Mouse (Mus musculus) hindbrain, embryonic 14.5 days (tissue): ENCODE results near the gene Ate1. TPM values are rescaled to one million over a fixed set of nuclear protein-coding genes. Genes with fewer than 3 reads are reported as not detected.
A peak's percentile ranks its signal among the peaks of the same experiment; 100 is the strongest.
"Not testable (repeated sequence)": the region's sequence is repeated elsewhere in the genome, so short reads cannot be mapped to it uniquely, and the experiment has no call there.

Source experiments
- ATAC-seq: fragments of 200-750 bp; cut with Nextera tagmentation; 2 replicates; pipeline ENCODE4 v1.8.0; 2017; ENCODE audit warnings: moderate number of reproducible peaks, mild to moderate bottlenecking, moderate TSS enrichment, moderate library complexity; ENCODE audit not compliant: low FRiP score
- DNase-seq: peaks from one replicate; pipeline ENCODE4 v3.0.0-alpha.2; 2015; ENCODE audit warnings: low spot score
- H3K27ac ChIP-seq: fragments of 300-500 bp; sonication (generic); 2 replicates; pipeline ENCODE4 v1.5.1; 2014; ENCODE audit warnings: mild to moderate bottlenecking, moderate library complexity
- H3K27me3 ChIP-seq: fragments of 300-500 bp; sonication (generic); 2 replicates; pipeline ENCODE4 v1.6.1; 2014; ENCODE audit warnings: mild to moderate bottlenecking, low read length, mixed read lengths; ENCODE audit not compliant: control insufficient read depth, insufficient read depth
- H3K36me3 ChIP-seq: fragments of 300-500 bp; sonication (generic); replicated peaks from 2 replicates; pipeline ENCODE4 v1.6.1; 2014; ENCODE audit not compliant: control insufficient read depth, insufficient read depth
- H3K4me1 ChIP-seq: fragments of 300-500 bp; sonication (generic); replicated peaks from 2 replicates; pipeline ENCODE4 v1.6.1; 2014; ENCODE audit warnings: antibody characterized with exemption, low read length, mixed read lengths; ENCODE audit not compliant: control insufficient read depth, insufficient read depth
- H3K4me2 ChIP-seq: fragments of 300-500 bp; sonication (generic); replicated peaks from 2 replicates; pipeline ENCODE4 v1.6.1; 2014; ENCODE audit warnings: mild to moderate bottlenecking, moderate library complexity
- H3K4me3 ChIP-seq: fragments of 300-500 bp; sonication (generic); replicated peaks from 2 replicates; pipeline ENCODE4 v1.5.1; 2014; ENCODE audit warnings: mild to moderate bottlenecking, low read length
- H3K9ac ChIP-seq: fragments of 300-500 bp; sonication (generic); 2 replicates; pipeline ENCODE4 v1.6.1; 2014
- H3K9me3 ChIP-seq: fragments of 300-500 bp; sonication (generic); 2 replicates; pipeline ENCODE4 v1.6.1; 2016; ENCODE audit warnings: low read length; ENCODE audit not compliant: control insufficient read depth
- WGBS: fragments of 180-500 bp; shearing (Covaris S2); extraction: QIAGEN DNeasy Blood & Tissue Kit; methylation state at CpG from one replicate; pipeline ENCODE4 v1.1.7; 2014; 5-methylcytosine and 5-hydroxymethylcytosine counted together
- polyA plus RNA-seq: library from polyadenylated mRNA; unstranded; fragments of >200 nt; fragmentation: Nextera tagmentation; extraction: Ambion mirVana; gene quantifications from 2 replicates; pipeline ENCODE4 v1.2.1, GENCODE M21; 2014

Ate1 gene
- polyA plus RNA-seq, 1 experiment from 2014 or later = 104 TPM

DNA sequence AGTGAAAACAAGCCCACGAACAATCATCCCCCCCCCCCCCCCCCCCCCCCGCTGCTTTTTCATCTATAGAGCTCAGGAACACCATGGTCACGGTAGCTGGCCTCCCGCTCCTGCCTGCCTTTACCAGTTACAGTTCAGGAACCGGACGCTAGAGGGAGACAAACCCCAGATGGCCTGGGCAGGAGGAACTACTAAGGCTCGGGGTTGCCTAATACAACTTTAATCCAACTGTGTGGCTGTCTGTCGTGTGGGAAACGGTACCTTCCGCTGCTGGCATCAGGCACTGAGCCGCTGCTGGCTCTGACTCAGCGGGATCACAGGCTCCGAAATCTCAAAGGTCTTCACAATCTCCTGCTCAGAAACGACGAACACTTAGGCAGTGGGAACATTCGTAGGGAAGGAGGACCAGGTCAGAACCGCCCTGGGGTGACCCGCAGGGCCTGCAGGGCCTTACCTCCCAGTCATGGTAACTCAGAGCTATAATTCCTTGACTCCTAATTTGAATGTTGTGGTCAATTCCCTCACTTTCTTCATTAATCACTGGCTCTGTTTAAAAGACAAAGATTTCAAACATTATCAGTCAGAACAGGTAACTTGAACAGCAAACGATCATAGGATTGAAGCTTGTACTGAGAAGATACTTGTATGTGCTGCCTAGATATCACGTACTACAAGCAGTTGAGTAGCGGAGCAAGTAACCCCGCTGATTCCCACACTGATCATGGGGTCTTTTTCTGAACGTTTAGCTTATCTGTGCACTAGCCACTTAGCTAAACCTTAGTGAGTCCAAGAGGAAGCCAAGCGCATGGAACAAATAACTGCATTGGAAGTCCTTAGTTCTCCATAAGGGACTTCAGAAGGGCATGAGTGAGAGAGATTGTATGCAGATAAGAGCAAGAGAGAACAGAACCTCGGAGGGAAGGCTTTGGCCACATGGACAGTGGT lies 13.4 kb upstream of the Ate1 start:
- Histone ChIP-seq H3K4me3 (no peak overlapping the region), H3K9me3 (no peaks in the 10 kb centered on the region), H3K9ac (no peak overlapping the region), H3K4me1 (no peaks in the 10 kb centered on the region), H3K4me2 (no peak overlapping the region), H3K36me3 (peaks cover 70% of the 10 kb centered on the region), H3K27me3 (no peaks in the 10 kb centered on the region), H3K27ac (no peak overlapping the region)
- DNase-seq (peak; percentile 91), ATAC-seq (peak; percentile 40; the same call in 1 of the 2 replicates)
- whole genome bisulfite sequencing = 47% methylated on average over 25 of the region's 25 CpGs

DNA sequence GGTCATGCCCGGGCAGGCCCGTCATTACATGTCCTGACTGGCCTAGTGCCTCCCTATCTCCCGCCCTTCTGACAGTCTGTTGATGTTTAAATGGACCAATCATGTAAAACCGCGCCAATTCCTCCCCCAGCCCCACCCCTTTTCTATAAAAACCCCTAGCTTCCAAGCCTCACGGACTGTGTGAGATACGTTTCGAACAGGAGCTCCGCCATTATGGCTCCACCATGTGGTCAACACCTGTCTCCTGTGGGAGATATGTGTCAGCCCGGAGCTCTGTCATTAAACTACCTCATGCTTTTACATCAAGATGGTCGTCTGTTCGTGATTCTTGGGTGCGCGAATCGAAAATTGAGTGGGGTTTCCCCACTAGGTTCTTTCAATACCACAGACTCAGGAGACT lies 11.0 kb upstream of the Ate1 start:
- H3K9me3 ChIP-seq, H3K4me3 ChIP-seq, H3K4me2 ChIP-seq, H3K4me1 ChIP-seq, H3K27ac ChIP-seq, ATAC-seq, H3K27me3 ChIP-seq, H3K9ac ChIP-seq, DNase-seq: not testable (repeated sequence)
- 96% methylated on average over 14 of the region's 15 CpGs for WGBS
- H3K36me3 ChIP-seq = peaks cover 46% of the 10 kb centered on the region

DNA sequence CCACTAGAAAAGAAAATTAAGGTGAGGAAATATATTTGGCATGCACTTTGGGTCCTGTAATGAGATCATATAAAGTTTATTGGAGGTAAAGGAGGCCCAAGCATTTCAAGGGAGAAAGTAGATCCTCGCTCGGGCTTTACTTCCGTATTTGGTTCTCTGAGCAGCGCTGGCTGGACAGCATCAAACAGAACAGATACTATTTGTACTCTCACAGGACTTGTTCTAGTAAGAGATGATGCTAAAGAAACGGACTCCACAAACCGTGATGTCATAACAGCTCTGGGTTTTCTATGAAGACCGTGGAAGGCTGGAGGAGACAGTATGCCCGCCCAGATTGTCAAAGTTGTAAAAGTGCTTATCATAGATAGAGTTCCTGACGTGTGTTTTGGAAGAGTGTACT lies 7.1 kb upstream of the Ate1 start:
- Histone ChIP-seq H3K4me1 (no peaks in the 10 kb centered on the region), H3K4me3 (no peak overlapping the region), H3K36me3 (peaks cover 23% of the 10 kb centered on the region), H3K27ac (no peak overlapping the region), H3K9ac (no peak overlapping the region), H3K27me3 (no peaks in the 10 kb centered on the region), H3K9me3 (no peaks in the 10 kb centered on the region), H3K4me2 (no peak overlapping the region)
- WGBS = 88% methylated on average over 9 of the region's 9 CpGs
- no peak for ATAC-seq
- no peak for DNase-seq

DNA sequence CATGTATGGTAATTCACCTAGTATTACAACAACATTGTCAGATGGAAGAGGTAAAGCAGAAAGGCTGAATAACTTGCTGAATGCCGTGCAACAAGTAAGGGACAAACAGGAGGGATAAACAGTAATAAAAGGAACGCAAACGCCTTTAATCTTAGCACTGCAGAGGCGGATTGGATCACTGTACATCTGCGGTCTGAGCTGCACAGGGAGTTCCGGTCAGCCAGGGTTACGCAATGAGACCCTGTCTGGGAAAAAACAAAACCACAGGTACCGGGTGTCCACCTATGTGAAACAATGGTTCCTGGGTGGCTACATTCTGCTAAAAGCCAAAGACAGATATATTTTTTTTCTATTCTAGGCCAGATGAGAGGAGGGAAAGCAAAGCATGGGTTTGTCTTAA lies 3.3 kb upstream of the Ate1 start:
- Histone ChIP-seq H3K27me3 (no peaks in the 10 kb centered on the region), H3K9ac (no peak overlapping the region), H3K27ac (no peak overlapping the region), H3K36me3 (no peaks in the 10 kb centered on the region; the same call in 1 of the 2 replicates), H3K9me3 (no peaks in the 10 kb centered on the region), H3K4me3 (no peak overlapping the region), H3K4me2 (no peak overlapping the region), H3K4me1 (no peaks in the 10 kb centered on the region)
- ATAC-seq (no peak), DNase-seq (no peak)
- 96% methylated on average over 8 of the region's 8 CpGs for WGBS

DNA sequence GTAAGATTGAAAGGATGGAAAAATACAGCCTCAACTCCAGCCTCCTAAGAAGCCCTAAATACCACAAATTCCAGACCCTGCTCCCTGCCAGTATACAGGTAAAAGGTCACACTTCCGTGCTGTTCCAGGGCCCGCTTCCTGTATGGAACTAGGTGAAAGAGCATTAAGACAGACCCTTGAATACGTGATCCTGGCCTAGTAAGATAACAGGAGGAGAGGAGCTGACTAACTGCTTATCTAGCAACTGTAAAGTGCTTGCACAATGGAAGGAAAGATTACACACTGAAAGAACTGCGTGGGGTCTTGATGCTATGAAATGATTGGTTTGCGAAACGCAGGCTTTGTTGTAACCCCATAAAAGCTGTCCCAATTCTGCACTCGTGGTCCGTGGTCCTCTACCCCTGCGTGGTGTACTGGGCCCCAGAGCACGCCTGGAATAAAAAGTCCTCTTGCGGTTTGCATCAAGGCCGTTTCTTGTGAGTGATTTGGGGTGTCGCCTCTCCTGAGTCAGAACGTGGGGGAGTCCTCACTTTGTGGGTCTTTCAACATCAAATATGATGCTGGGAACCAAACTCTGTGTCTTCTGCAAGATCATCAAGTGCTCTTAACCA lies 748 bp upstream of the Ate1 start:
- Histone ChIP-seq H3K4me3 (no peak overlapping the region), H3K4me1 (peaks cover 17% of the 10 kb centered on the region; the same call in 1 of the 2 replicates), H3K36me3 (no peaks in the 10 kb centered on the region), H3K27me3 (no peaks in the 10 kb centered on the region), H3K4me2 (no peak overlapping the region), H3K9me3 (no peaks in the 10 kb centered on the region), H3K9ac (no peak overlapping the region), H3K27ac (0 out of 2 replicates have a peak overlapping the region, but pooled peaks have one; percentile 98)
- ATAC-seq (no peak), DNase-seq (no peak)
- WGBS = 94% methylated on average over 14 of the region's 14 CpGs

DNA sequence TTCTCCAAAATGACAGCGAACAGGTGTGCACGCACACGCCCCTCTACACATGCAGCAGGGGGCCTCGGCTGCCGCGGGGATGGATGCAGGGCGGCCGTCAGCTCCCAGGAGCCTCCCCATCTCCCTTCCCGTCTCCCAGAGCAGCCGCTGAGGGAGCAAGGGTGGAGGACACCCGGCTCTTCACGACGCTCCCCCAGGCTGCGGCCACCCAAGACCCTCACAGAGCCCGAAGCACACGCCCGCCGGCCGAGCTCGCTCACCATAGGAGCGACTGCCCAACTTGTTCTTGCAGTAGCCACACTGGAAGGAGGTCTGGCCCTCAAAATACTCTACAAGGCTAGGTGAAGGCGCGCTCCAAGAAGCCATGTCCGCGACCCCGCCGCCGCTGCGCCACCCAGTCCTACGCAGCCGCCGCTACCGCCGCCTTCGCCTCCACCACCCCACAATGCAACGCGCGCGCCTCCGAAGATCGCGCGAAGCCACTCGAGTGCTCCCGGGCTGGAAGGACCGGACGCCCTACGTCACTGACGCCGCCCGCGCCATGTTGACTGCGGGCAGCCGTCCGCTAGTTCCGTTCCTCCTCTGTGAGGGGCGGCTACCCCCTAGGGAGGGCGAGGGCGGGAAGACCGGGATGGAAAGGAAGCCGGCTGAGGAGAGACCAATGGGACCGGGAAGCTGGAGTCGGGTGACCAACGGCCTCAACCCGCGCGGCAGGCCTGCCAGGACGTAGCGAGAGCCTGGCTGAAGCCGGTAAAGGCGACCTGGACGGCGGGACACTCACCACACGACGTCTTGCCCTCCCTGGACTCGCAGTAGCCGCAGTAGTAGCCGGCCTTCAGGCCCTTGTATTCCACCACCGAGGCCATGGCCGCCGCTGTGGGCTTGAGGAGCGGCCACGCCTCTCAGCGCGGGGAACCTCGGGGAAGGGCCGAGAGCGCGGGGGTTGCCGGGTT lies 797 bp downstream of the Ate1 start:
- Histone ChIP-seq H3K4me2 (peak overlapping the region; percentile 83), H3K9me3 (no peaks in the 10 kb centered on the region), H3K9ac (peak overlapping the region; percentile 94), H3K27ac (peak overlapping the region; percentile 98), H3K4me1 (peaks cover 17% of the 10 kb centered on the region; the same call in 1 of the 2 replicates), H3K4me3 (peak overlapping the region; percentile 76), H3K36me3 (0 out of 2 replicates have a peak, but pooled peaks cover 9% of the 10 kb centered on the region), H3K27me3 (no peaks in the 10 kb centered on the region)
- peak; percentile 100 for DNase-seq
- under 1% methylated on average over 89 of the region's 90 CpGs for WGBS
- peak; percentile 98 for ATAC-seq

DNA sequence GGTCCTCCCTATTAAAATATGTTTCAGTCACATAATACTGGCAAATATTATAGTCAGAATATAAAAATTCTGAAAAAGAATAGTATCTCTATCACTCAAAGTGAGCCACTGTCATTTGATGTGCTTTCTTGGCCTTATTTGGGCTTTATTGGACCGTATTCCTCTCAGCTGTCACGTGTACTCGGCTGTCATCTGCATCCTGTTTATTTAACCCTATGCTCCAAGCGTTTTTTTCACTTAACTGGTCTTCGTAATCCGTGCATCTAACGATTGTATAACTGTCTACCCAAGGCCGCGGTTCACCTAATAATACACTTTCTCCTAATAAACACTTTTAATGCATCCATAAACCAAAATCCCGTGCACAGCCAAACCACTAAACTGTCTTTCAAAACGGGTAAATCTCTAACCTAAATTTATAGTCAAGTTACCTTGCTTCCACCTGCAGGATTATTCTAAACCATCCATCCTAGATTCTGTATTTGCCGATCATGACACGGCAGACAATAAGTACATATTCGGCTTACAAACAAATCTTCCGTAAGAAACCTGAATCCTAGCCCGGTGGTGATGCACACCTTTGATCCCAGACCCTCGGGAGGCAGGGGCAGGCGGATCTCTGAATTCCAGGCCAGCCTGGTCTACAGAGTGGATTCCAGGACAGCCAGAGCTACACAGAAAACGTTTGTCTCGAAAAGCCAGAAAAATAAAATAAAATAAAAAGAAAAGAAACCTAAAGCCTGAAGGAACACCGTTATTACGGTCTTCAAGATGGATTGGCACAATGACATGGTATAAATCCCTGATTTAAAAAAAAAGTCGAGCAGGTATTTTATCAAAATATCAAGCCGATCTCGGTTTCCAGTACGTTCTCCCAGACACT lies 1.7 kb downstream of the Ate1 start:
- H3K36me3 ChIP-seq = 0 out of 2 replicates have a peak, but pooled peaks cover 16% of the 10 kb centered on the region
- peak overlapping the region; percentile 76 for H3K4me3 ChIP-seq
- H3K4me2 ChIP-seq = peak overlapping the region; percentile 80
- no peaks in the 10 kb centered on the region for H3K27me3 ChIP-seq
- DNase-seq = no peak
- ATAC-seq = no peak
- H3K4me1 ChIP-seq = peaks cover 17% of the 10 kb centered on the region; the same call in 1 of the 2 replicates
- peak overlapping the region; percentile 98 for H3K27ac ChIP-seq
- 46% methylated on average over 26 of the region's 26 CpGs for WGBS
- no peaks in the 10 kb centered on the region for H3K9me3 ChIP-seq
- peak overlapping the region; percentile 94 for H3K9ac ChIP-seq

DNA sequence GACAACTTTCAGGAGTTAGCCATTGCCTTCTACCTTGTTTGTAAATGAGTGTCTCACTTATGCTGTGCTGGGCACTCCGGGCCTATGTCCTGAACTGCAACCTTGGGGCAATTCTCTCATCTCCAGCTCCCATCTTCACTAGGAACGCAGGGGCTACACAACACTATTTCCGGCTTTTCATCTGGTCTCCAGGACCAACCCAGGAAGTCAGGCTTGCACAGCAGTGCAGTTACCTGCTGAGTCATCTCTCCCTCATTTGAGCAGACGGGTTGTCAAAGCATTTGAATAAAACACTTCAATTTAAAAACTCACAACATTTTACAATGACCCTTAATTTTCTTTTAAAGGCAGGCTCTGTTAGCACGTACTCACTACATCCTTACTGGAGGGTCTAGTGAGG lies 9.9 kb downstream of the Ate1 start:
- Histone ChIP-seq H3K27ac (no peak overlapping the region), H3K4me1 (no peaks in the 10 kb centered on the region), H3K4me3 (no peak overlapping the region), H3K9me3 (no peaks in the 10 kb centered on the region), H3K27me3 (no peaks in the 10 kb centered on the region), H3K4me2 (no peak overlapping the region), H3K36me3 (peaks cover 89% of the 10 kb centered on the region), H3K9ac (no peak overlapping the region)
- ATAC-seq (no peak), DNase-seq (no peak)
- WGBS = 96% methylated on average over 5 of the region's 5 CpGs
